Mouse (Mus musculus) embryonic facial prominence, embryonic 12.5 days (tissue): ENCODE results near the gene Colgalt2. TPM values are rescaled to one million over a fixed set of nuclear protein-coding genes. Genes with fewer than 3 reads are reported as not detected.
A peak's percentile ranks its signal among the peaks of the same experiment; 100 is the strongest.
"Not testable (repeated sequence)": the region's sequence is repeated elsewhere in the genome, so short reads cannot be mapped to it uniquely, and the experiment has no call there.

Experiments used
- ATAC-seq: fragments of 200-750 bp; cut with Nextera tagmentation; 2 replicates; pipeline ENCODE4 v1.8.0; 2017; ENCODE audit not compliant: insufficient number of reproducible peaks, insufficient read depth, low FRiP score, low TSS enrichment
- H3K27ac ChIP-seq: fragments of 300-500 bp; sonication (generic); 2 replicates; pipeline ENCODE4 v1.5.1; 2016; ENCODE audit warnings: mild to moderate bottlenecking
- H3K27me3 ChIP-seq: fragments of 300-500 bp; sonication (generic); 2 replicates; pipeline ENCODE4 v1.6.1; 2016; ENCODE audit warnings: mild to moderate bottlenecking, moderate library complexity
- H3K36me3 ChIP-seq: fragments of 300-500 bp; sonication (generic); 2 replicates; pipeline ENCODE4 v1.6.1; 2016; ENCODE audit warnings: mild to moderate bottlenecking
- H3K4me1 ChIP-seq: fragments of 300-500 bp; sonication (generic); 2 replicates; pipeline ENCODE4 v1.6.1; 2016
- H3K4me2 ChIP-seq: fragments of 300-500 bp; sonication (generic); replicated peaks from 2 replicates; pipeline ENCODE4 v1.6.1; 2016; ENCODE audit warnings: mild to moderate bottlenecking, moderate library complexity
- H3K4me3 ChIP-seq: fragments of 300-500 bp; sonication (generic); 2 replicates; pipeline ENCODE4 v1.5.1; 2016; ENCODE audit warnings: mild to moderate bottlenecking
- H3K9ac ChIP-seq: fragments of 300-500 bp; sonication (generic); 2 replicates; pipeline ENCODE4 v1.6.1; 2016; ENCODE audit warnings: mild to moderate bottlenecking, moderate library complexity
- H3K9me3 ChIP-seq: fragments of 300-500 bp; sonication (generic); 2 replicates; pipeline ENCODE4 v1.6.1; 2016; ENCODE audit warnings: mild to moderate bottlenecking, moderate library complexity
- WGBS: fragments of 180-500 bp; shearing (Covaris S2); methylation state at CpG from one replicate; pipeline ENCODE4 v1.1.7; 2016; 5-methylcytosine and 5-hydroxymethylcytosine counted together
- polyA plus RNA-seq: library from polyadenylated mRNA; unstranded; fragments of >200 nt; fragmentation: Nextera tagmentation; extraction: Ambion mirVana; gene quantifications from 2 replicates; pipeline ENCODE4 v1.2.1, GENCODE M21; 2016

Gene Colgalt2
- 3.2 and 3.3 TPM in 2 replicates for polyA plus RNA-seq

GRCm38 (mm10) chr1:152399790-152400555, at the start of gene Colgalt2:
Gene Colgalt2, plus strand, starts transcription at chr1:152399830.
- H3K4me2 ChIP-seq = peak within 1 kb of the TSS; percentile 95

GRCm38 (mm10) chr1:152356721-152357120, 42.9 kb upstream of the Colgalt2 start:
- no peak for ATAC-seq
- no peaks in the 10 kb centered on the region for H3K4me1 ChIP-seq
- H3K36me3 ChIP-seq = no peaks in the 10 kb centered on the region
- no peak overlapping the region for H3K27ac ChIP-seq
- no peak overlapping the region for H3K9ac ChIP-seq
- 68% methylated on average over 4 of the region's 4 CpGs for WGBS
- no peaks in the 10 kb centered on the region for H3K9me3 ChIP-seq
- no peak overlapping the region for H3K4me3 ChIP-seq
- H3K4me2 ChIP-seq = no peak overlapping the region
- H3K27me3 ChIP-seq = no peaks in the 10 kb centered on the region

More at GRCm38 (mm10) chr1:152399790-152400555, at the start of gene Colgalt2:
- peaks cover 22% of the 10 kb centered on the region for H3K27me3 ChIP-seq
- peak within 1 kb of the TSS; percentile 66 for H3K4me3 ChIP-seq
- H3K36me3 ChIP-seq = no peaks in the 10 kb centered on the region
- under 1% methylated on average over 66 of the region's 70 CpGs for WGBS
- H3K27ac ChIP-seq = peak within 1 kb of the TSS; percentile 41; the same call in 1 of the 2 replicates
- H3K9me3 ChIP-seq = no peaks in the 10 kb centered on the region
- H3K4me1 ChIP-seq = peaks cover 11% of the 10 kb centered on the region
- H3K9ac ChIP-seq = peak within 1 kb of the TSS; percentile 72
- ATAC-seq = peak; percentile 83

GRCm38 (mm10) chr1:152368311-152369088, 31.1 kb upstream of the Colgalt2 start:
- WGBS = 55% methylated on average over 13 of the region's 13 CpGs
- Histone ChIP-seq H3K27ac (peak overlapping the region; percentile 69; the same call in 1 of the 2 replicates), H3K36me3 (no peaks in the 10 kb centered on the region), H3K9me3 (no peaks in the 10 kb centered on the region), H3K4me3 (no peak overlapping the region), H3K4me2 (no peak overlapping the region; the same call in 1 of the 2 replicates), H3K9ac (peak overlapping the region; percentile 27; the same call in 1 of the 2 replicates), H3K4me1 (peaks cover 10% of the 10 kb centered on the region), H3K27me3 (no peaks in the 10 kb centered on the region)
- peak; percentile 47; the same call in 1 of the 2 replicates for ATAC-seq

GRCm38 (mm10) chr1:152369139-152369538, 30.5 kb upstream of the Colgalt2 start:
- 20% methylated on average over 4 of the region's 4 CpGs for WGBS
- Histone ChIP-seq H3K4me1 (peaks cover 10% of the 10 kb centered on the region), H3K4me2 (no peak overlapping the region; the same call in 1 of the 2 replicates), H3K9ac (no peak overlapping the region), H3K36me3 (no peaks in the 10 kb centered on the region), H3K4me3 (no peak overlapping the region), H3K27me3 (no peaks in the 10 kb centered on the region), H3K27ac (no peak overlapping the region), H3K9me3 (no peaks in the 10 kb centered on the region)
- ATAC-seq = peak; percentile 69; the same call in 1 of the 2 replicates

GRCm38 (mm10) chr1:152378311-152378710, 21.3 kb upstream of the Colgalt2 start:
- Histone ChIP-seq H3K9ac (no peak overlapping the region), H3K36me3 (peaks cover 16% of the 10 kb centered on the region), H3K27me3 (no peaks in the 10 kb centered on the region), H3K4me1 (no peaks in the 10 kb centered on the region), H3K9me3 (no peaks in the 10 kb centered on the region), H3K4me2 (no peak overlapping the region), H3K27ac (no peak overlapping the region), H3K4me3 (no peak overlapping the region)
- 88% methylated on average over 5 of the region's 5 CpGs for WGBS
- no peak for ATAC-seq

GRCm38 (mm10) chr1:152384589-152384988, 15.0 kb upstream of the Colgalt2 start:
- no peaks in the 10 kb centered on the region for H3K27me3 ChIP-seq
- H3K36me3 ChIP-seq = peaks cover 7% of the 10 kb centered on the region
- no peaks in the 10 kb centered on the region for H3K4me1 ChIP-seq
- no peak overlapping the region for H3K4me3 ChIP-seq
- 93% methylated on average over 1 of the region's 1 CpGs for WGBS
- H3K4me2 ChIP-seq = no peak overlapping the region
- no peaks in the 10 kb centered on the region for H3K9me3 ChIP-seq
- no peak for ATAC-seq
- no peak overlapping the region for H3K27ac ChIP-seq
- no peak overlapping the region for H3K9ac ChIP-seq

- H3K4me1 ChIP-seq, H3K27me3 ChIP-seq, H3K9me3 ChIP-seq, H3K36me3 ChIP-seq, H3K27ac ChIP-seq, ATAC-seq: not testable (repeated sequence)
- Histone ChIP-seq H3K9ac (peak overlapping the region; percentile 89), H3K4me2 (peak overlapping the region; percentile 64), H3K4me3 (peak overlapping the region; percentile 91)
- 25% methylated on average over 2 of the region's 4 CpGs for WGBS
Observed at GRCm38 (mm10) chr1:152385693-152386092, 13.9 kb upstream of the Colgalt2 start.

- Histone ChIP-seq H3K27ac (no peak within 1 kb of the TSS), H3K9ac (peak within 1 kb of the TSS; percentile 89), H3K27me3 (no peaks in the 10 kb centered on the region), H3K4me3 (peak within 1 kb of the TSS; percentile 91), H3K4me1 (no peaks in the 10 kb centered on the region), H3K9me3 (no peaks in the 10 kb centered on the region), H3K36me3 (peaks cover 7% of the 10 kb centered on the region), H3K4me2 (peak within 1 kb of the TSS; percentile 64)
- ATAC-seq = peak; percentile 94
- under 1% methylated on average over 57 of the region's 57 CpGs for WGBS
Observed at GRCm38 (mm10) chr1:152386188-152386835, 13.3 kb upstream of the Colgalt2 start, which contains the start of gene Tsen15. Gene Tsen15, minus strand, starts transcription at chr1:152386688.

- no peaks in the 10 kb centered on the region for H3K36me3 ChIP-seq
- no peak overlapping the region for H3K27ac ChIP-seq
- no peaks in the 10 kb centered on the region for H3K4me1 ChIP-seq
- no peak overlapping the region for H3K4me3 ChIP-seq
- no peaks in the 10 kb centered on the region for H3K27me3 ChIP-seq
- H3K9ac ChIP-seq = no peak overlapping the region
- H3K4me2 ChIP-seq = no peak overlapping the region
- peaks cover 5% of the 10 kb centered on the region; the same call in 1 of the 2 replicates for H3K9me3 ChIP-seq
- ATAC-seq = no peak
Observed at GRCm38 (mm10) chr1:152389271-152389670, 10.4 kb upstream of the Colgalt2 start.

GRCm38 (mm10) chr1:152394137-152394536, 5.5 kb upstream of the Colgalt2 start:
- no peak for ATAC-seq
- 94% methylated on average over 3 of the region's 3 CpGs for WGBS
- Histone ChIP-seq H3K36me3 (no peaks in the 10 kb centered on the region), H3K4me2 (no peak overlapping the region), H3K4me3 (no peak overlapping the region), H3K9ac (no peak overlapping the region), H3K4me1 (no peaks in the 10 kb centered on the region), H3K27me3 (peaks cover 8% of the 10 kb centered on the region), H3K27ac (no peak overlapping the region), H3K9me3 (peaks cover 5% of the 10 kb centered on the region; the same call in 1 of the 2 replicates)

- H3K36me3 ChIP-seq = no peaks in the 10 kb centered on the region
- 83% methylated on average over 4 of the region's 4 CpGs for WGBS
- peaks cover 5% of the 10 kb centered on the region; the same call in 1 of the 2 replicates for H3K9me3 ChIP-seq
- H3K27ac ChIP-seq = no peak overlapping the region
- no peak overlapping the region for H3K4me2 ChIP-seq
- H3K27me3 ChIP-seq = peaks cover 12% of the 10 kb centered on the region
- peaks cover 4% of the 10 kb centered on the region; the same call in 1 of the 2 replicates for H3K4me1 ChIP-seq
- no peak overlapping the region for H3K4me3 ChIP-seq
- H3K9ac ChIP-seq = no peak overlapping the region
- no peak for ATAC-seq
Observed at GRCm38 (mm10) chr1:152394956-152395515, 4.6 kb upstream of the Colgalt2 start.
